Mouse (Mus musculus) liver, embryonic 12.5 days (tissue): ENCODE results near the gene Mslnl. TPM values are rescaled to one million over a fixed set of nuclear protein-coding genes. Genes with fewer than 3 reads are reported as not detected.

Source experiments
- ATAC-seq: fragments of 200-750 bp; cut with Nextera tagmentation; 2 replicates; pipeline ENCODE4 v1.8.0; 2017; ENCODE audit warnings: moderate number of reproducible peaks, mild to moderate bottlenecking, moderate library complexity
- H3K27ac ChIP-seq: fragments of 300-500 bp; sonication (generic); 2 replicates; pipeline ENCODE4 v1.5.1; 2016; ENCODE audit warnings: mild to moderate bottlenecking
- H3K27me3 ChIP-seq: fragments of 300-500 bp; sonication (generic); replicated peaks from 2 replicates; pipeline ENCODE4 v1.6.1; 2016; ENCODE audit warnings: mild to moderate bottlenecking, moderate library complexity
- H3K36me3 ChIP-seq: fragments of 300-500 bp; sonication (generic); 2 replicates; pipeline ENCODE4 v1.6.1; 2016; ENCODE audit warnings: mild to moderate bottlenecking, moderate library complexity
- H3K4me1 ChIP-seq: fragments of 300-500 bp; sonication (generic); 2 replicates; pipeline ENCODE4 v1.6.1; 2016
- H3K4me2 ChIP-seq: fragments of 300-500 bp; sonication (generic); 2 replicates; pipeline ENCODE4 v1.6.1; 2016; ENCODE audit warnings: mild to moderate bottlenecking, moderate library complexity
- H3K4me3 ChIP-seq: fragments of 300-500 bp; sonication (generic); 2 replicates; pipeline ENCODE4 v1.5.1; 2016; ENCODE audit warnings: mild to moderate bottlenecking, moderate library complexity
- H3K9ac ChIP-seq: fragments of 300-500 bp; sonication (generic); 2 replicates; pipeline ENCODE4 v1.6.1; 2016; ENCODE audit warnings: mild to moderate bottlenecking, moderate library complexity
- H3K9me3 ChIP-seq: fragments of 300-500 bp; sonication (generic); replicated peaks from 2 replicates; pipeline ENCODE4 v1.6.1; 2016; ENCODE audit warnings: mild to moderate bottlenecking, moderate library complexity
- WGBS: fragments of 180-500 bp; shearing (Covaris S2); methylation state at CpG from one replicate; pipeline ENCODE4 v1.1.7; 2016; ENCODE audit not compliant: insufficient replicate concordance; 5-methylcytosine and 5-hydroxymethylcytosine counted together
- polyA plus RNA-seq: library from polyadenylated mRNA; unstranded; fragments of >200 nt; fragmentation: Nextera tagmentation; extraction: Ambion mirVana; gene quantifications from 2 replicates; pipeline ENCODE4 v1.2.1, GENCODE M21; 2016

Mslnl gene
- polyA plus RNA-seq = not detected in 2 replicates

- peaks cover 5% of the 10 kb centered on the region for H3K36me3 ChIP-seq
- 63% methylated on average over 3 of the region's 3 CpGs for WGBS
Measured at GRCm38 (mm10) chr17:25735745-25736144, at the start of gene Mslnl. Mslnl (plus strand) TSS chr17:25736042.

DNA sequence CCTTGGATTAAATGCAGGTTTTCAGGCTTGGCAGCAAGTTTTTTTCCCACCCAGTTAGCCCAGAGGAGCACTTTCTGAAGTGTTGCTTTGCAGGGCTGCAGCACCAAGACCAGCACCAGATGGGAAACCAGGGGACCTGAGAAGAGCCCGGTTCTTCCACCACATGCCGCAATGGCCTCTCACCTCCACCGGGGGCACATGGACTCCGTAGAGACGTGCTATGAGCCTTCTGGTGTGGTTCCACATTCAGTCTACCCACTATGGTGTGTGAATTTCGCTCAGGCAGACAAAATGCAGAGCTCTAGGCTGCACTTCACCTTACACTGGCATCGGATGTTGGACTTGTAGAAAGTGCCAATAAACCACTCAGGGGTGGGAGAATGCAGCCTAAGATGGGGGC is 49.5 kb upstream of the Mslnl start:
- no peak overlapping the region for H3K4me2 ChIP-seq
- H3K27ac ChIP-seq = no peak overlapping the region
- no peak for ATAC-seq
- no peaks in the 10 kb centered on the region for H3K4me1 ChIP-seq
- H3K9ac ChIP-seq = no peak overlapping the region
- peaks cover 50% of the 10 kb centered on the region for H3K27me3 ChIP-seq
- H3K9me3 ChIP-seq = no peaks in the 10 kb centered on the region
- WGBS = 32% methylated on average over 7 of the region's 7 CpGs
- H3K36me3 ChIP-seq = no peaks in the 10 kb centered on the region
- no peak overlapping the region for H3K4me3 ChIP-seq

More at GRCm38 (mm10) chr17:25735745-25736144, at the start of gene Mslnl:
- no peak within 1 kb of the TSS for H3K9ac ChIP-seq
- no peak for ATAC-seq
- H3K4me1 ChIP-seq = no peaks in the 10 kb centered on the region
- no peak within 1 kb of the TSS for H3K4me2 ChIP-seq
- peaks cover 5% of the 10 kb centered on the region; the same call in 1 of the 2 replicates for H3K27me3 ChIP-seq
- H3K4me3 ChIP-seq = no peak within 1 kb of the TSS
- H3K27ac ChIP-seq = no peak within 1 kb of the TSS
- no peaks in the 10 kb centered on the region for H3K9me3 ChIP-seq

- Histone ChIP-seq H3K4me1 (no peaks in the 10 kb centered on the region), H3K9me3 (no peaks in the 10 kb centered on the region), H3K27me3 (peaks cover 46% of the 10 kb centered on the region), H3K9ac (no peak overlapping the region), H3K27ac (no peak overlapping the region), H3K4me2 (no peak overlapping the region), H3K4me3 (no peak overlapping the region), H3K36me3 (no peaks in the 10 kb centered on the region)
- no peak for ATAC-seq
- 62% methylated on average over 4 of the region's 4 CpGs for WGBS
Measured at GRCm38 (mm10) chr17:25688922-25689321, 46.9 kb upstream of the Mslnl start.

DNA sequence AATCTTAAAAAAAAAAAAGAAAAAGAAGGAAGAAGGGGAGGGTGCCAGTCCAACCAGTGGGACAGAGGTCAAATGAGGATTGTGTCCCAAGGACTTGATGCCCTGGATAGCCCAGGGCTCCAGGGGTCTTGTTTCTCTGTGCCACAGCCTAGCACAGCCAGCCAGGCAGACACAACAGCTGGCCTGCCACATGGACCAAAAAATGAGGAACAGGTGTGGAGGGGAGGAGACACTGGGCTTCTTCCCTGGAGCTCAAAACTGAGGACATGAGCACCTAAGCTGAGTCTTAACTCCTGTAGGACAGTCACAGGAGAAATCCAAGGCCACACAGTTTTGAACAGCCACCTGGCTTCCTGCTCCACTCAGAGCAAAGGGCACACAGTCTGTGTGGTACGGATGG is 39.6 kb upstream of the Mslnl start:
- H3K9me3 ChIP-seq = no peaks in the 10 kb centered on the region
- no peaks in the 10 kb centered on the region for H3K4me1 ChIP-seq
- no peak overlapping the region for H3K4me2 ChIP-seq
- no peak; the same call in 1 of the 2 replicates for ATAC-seq
- H3K27me3 ChIP-seq = 0 out of 2 replicates have a peak, but pooled peaks cover 6% of the 10 kb centered on the region
- no peaks in the 10 kb centered on the region for H3K36me3 ChIP-seq
- H3K4me3 ChIP-seq = no peak overlapping the region
- no peak overlapping the region for H3K27ac ChIP-seq
- 25% methylated on average over 1 of the region's 1 CpGs for WGBS
- no peak overlapping the region for H3K9ac ChIP-seq

GRCm38 (mm10) chr17:25698446-25698845 is 37.4 kb upstream of the Mslnl start:
- WGBS = 18% methylated on average over 7 of the region's 7 CpGs
- Histone ChIP-seq H3K4me1 (no peaks in the 10 kb centered on the region), H3K36me3 (no peaks in the 10 kb centered on the region), H3K4me2 (no peak overlapping the region), H3K27ac (no peak overlapping the region), H3K27me3 (peaks cover 6% of the 10 kb centered on the region; the same call in 1 of the 2 replicates), H3K4me3 (no peak overlapping the region), H3K9ac (no peak overlapping the region), H3K9me3 (no peaks in the 10 kb centered on the region)
- ATAC-seq = no peak

GRCm38 (mm10) chr17:25700863-25701496 is 34.9 kb upstream of the Mslnl start:
- Histone ChIP-seq H3K27ac (no peak overlapping the region), H3K9ac (no peak overlapping the region), H3K4me3 (no peak overlapping the region), H3K9me3 (no peaks in the 10 kb centered on the region), H3K27me3 (peaks cover 6% of the 10 kb centered on the region; the same call in 1 of the 2 replicates), H3K36me3 (no peaks in the 10 kb centered on the region), H3K4me1 (no peaks in the 10 kb centered on the region), H3K4me2 (no peak overlapping the region)
- WGBS = 52% methylated on average over 9 of the region's 9 CpGs
- no peak for ATAC-seq

- 67% methylated on average over 2 of the region's 2 CpGs for WGBS
Measured at GRCm38 (mm10) chr17:25709994-25710393, 25.8 kb upstream of the Mslnl start.

DNA sequence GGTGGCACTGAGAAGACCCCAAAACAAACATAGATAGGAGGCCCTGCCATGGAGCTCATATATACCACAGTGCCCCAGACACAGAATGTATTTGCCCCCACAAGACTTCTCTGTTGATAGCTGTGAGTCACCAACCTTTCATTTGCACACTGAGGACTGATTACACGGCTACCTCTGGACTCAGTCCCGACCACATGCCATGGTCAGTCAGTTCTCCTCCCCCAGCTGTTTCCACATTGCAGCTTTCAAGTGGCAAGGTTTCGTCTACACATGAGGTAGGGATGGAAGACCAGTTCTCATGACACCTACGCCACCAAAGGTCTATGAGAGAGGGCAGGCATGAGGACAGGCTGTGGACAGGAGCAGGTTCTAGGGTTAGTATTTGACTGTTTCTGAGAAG is 24.7 kb upstream of the Mslnl start:
- peaks cover 28% of the 10 kb centered on the region for H3K27me3 ChIP-seq
- H3K4me3 ChIP-seq = no peak overlapping the region
- no peak overlapping the region for H3K4me2 ChIP-seq
- H3K27ac ChIP-seq = no peak overlapping the region
- H3K4me1 ChIP-seq = peaks cover 7% of the 10 kb centered on the region
- 54% methylated on average over 4 of the region's 4 CpGs for whole genome bisulfite sequencing
- no peaks in the 10 kb centered on the region for H3K36me3 ChIP-seq
- ATAC-seq = no peak
- H3K9me3 ChIP-seq = no peaks in the 10 kb centered on the region; the same call in 1 of the 2 replicates
- no peak overlapping the region for H3K9ac ChIP-seq

More at GRCm38 (mm10) chr17:25709994-25710393, 25.8 kb upstream of the Mslnl start:
- Histone ChIP-seq H3K36me3 (no peaks in the 10 kb centered on the region), H3K4me3 (no peak overlapping the region), H3K4me1 (no peaks in the 10 kb centered on the region), H3K4me2 (no peak overlapping the region), H3K27ac (no peak overlapping the region), H3K27me3 (peaks cover 16% of the 10 kb centered on the region), H3K9ac (no peak overlapping the region), H3K9me3 (no peaks in the 10 kb centered on the region; the same call in 1 of the 2 replicates)
- peak; percentile 37; the same call in 1 of the 2 replicates for ATAC-seq

- 33% methylated on average over 3 of the region's 3 CpGs for WGBS
- no peak overlapping the region for H3K27ac ChIP-seq
- H3K36me3 ChIP-seq = peaks cover 24% of the 10 kb centered on the region
- peaks cover 55% of the 10 kb centered on the region for H3K27me3 ChIP-seq
- ATAC-seq = peak; percentile 36; the same call in 1 of the 2 replicates
- no peak overlapping the region for H3K4me3 ChIP-seq
- no peak overlapping the region for H3K9ac ChIP-seq
- no peaks in the 10 kb centered on the region for H3K9me3 ChIP-seq
- peaks cover 23% of the 10 kb centered on the region for H3K4me1 ChIP-seq
- H3K4me2 ChIP-seq = no peak overlapping the region
Measured at GRCm38 (mm10) chr17:25715627-25716026, 20.2 kb upstream of the Mslnl start.

GRCm38 (mm10) chr17:25716130-25716529 is 19.7 kb upstream of the Mslnl start:
- no peak overlapping the region for H3K4me2 ChIP-seq
- ATAC-seq = no peak

GRCm38 (mm10) chr17:25716711-25717637 is 18.9 kb upstream of the Mslnl start, which contains the start of gene Gng13:
Gng13 (plus strand) TSS chr17:25717171.
- Histone ChIP-seq H3K27ac (no peak within 1 kb of the TSS), H3K36me3 (peaks cover 38% of the 10 kb centered on the region), H3K9me3 (no peaks in the 10 kb centered on the region), H3K4me2 (peak within 1 kb of the TSS; percentile 63), H3K27me3 (peaks cover 55% of the 10 kb centered on the region), H3K9ac (no peak within 1 kb of the TSS), H3K4me1 (peaks cover 23% of the 10 kb centered on the region), H3K4me3 (peak within 1 kb of the TSS; percentile 37)
- peak; percentile 24 for ATAC-seq
- 2% methylated on average over 36 of the region's 45 CpGs for WGBS

More at GRCm38 (mm10) chr17:25716130-25716529, 19.7 kb upstream of the Mslnl start:
- no peak overlapping the region for H3K27ac ChIP-seq
- H3K9ac ChIP-seq = no peak overlapping the region
- no peak overlapping the region for H3K4me3 ChIP-seq
- peaks cover 29% of the 10 kb centered on the region for H3K36me3 ChIP-seq
- H3K9me3 ChIP-seq = no peaks in the 10 kb centered on the region
- H3K4me1 ChIP-seq = peaks cover 23% of the 10 kb centered on the region
- peaks cover 55% of the 10 kb centered on the region for H3K27me3 ChIP-seq
- WGBS = 5% methylated on average over 6 of the region's 6 CpGs

DNA sequence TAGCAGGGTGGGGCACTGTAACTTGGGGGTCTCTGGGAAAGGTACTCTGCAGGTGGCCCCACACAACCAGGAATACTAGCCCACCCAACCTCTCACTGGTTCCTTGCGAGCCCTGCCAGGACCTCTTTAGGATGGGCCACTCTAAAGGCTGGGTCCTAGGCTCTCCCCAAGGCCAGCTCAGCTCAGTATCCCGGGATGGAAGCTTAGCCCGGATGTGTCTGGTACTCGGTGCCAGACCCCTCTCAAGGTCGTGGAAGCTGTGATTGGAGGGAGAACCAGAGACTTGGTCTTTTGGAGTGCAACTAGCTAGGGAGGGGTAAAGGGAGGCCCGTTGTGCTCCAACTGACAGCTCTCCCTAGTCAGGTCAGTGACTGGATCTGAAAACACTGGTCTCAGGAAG is 18.2 kb upstream of the Mslnl start:
- 14% methylated on average over 6 of the region's 6 CpGs for WGBS
- Histone ChIP-seq H3K27me3 (peaks cover 51% of the 10 kb centered on the region), H3K36me3 (peaks cover 45% of the 10 kb centered on the region), H3K4me2 (peak overlapping the region; percentile 63), H3K4me3 (peak overlapping the region; percentile 37), H3K27ac (no peak overlapping the region), H3K4me1 (peaks cover 25% of the 10 kb centered on the region), H3K9me3 (no peaks in the 10 kb centered on the region), H3K9ac (no peak overlapping the region)
- no peak for ATAC-seq
